Mouse (Mus musculus) embryo, embryonic 10 days (tissue): Measurements from ENCODE around the gene Mgat4a.
A peak's percentile ranks its signal among the peaks of the same experiment; 100 is the strongest.

Experiments used
- DNase-seq: peaks from one replicate; pipeline ENCODE4 v3.0.0-alpha.2; 2015; ENCODE audit warnings: low spot score

Mgat4a gene

DNA sequence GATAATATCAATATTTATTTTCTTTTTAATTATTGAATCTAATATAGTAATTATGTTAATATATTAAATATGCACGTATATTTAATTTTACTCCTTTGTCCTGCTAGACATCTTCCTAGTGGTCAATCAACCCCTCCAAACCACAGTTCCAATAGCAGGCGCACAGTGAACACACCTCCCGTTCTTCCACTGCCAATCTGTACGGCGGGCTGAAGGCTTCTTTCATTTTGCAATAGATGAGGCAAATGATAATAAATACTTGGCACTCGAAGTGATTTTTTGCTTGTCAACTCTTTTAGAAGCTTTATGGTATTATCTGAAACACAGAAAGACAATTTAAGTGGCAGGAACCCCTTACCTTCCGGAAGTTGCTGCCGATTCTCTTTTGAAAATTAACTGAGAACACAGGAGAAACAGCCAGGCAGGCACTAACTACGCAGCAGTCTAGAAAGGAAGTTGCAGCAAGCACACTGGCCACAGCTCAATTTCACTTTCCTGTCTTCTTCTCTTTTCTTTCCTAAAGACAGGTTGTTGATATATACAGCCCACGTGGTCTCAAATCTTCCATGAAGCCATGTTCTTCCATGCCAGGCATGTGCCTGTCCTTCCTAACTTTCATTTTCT, 45.0 kb downstream of the Mgat4a start:
- DNase-seq = no peak

DNA sequence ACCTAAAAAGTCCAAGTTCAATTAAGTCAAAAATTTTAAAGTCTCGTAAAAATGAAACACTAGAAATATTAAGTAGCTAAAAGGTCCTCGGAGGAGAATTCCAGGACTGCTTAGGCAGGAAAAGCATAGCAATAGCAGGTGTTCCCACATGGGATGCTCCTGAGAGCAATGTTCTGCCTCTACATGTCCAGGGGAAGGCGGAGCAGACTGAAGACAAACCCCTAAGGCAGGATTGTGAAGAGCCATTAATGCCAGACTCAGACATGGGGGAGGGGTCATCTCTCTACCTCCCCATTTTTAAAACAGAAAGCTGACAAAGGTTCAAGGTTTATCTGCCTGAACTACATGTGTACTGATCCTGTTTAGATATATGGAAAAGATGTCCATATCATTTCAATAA, 45.7 kb downstream of the Mgat4a start:
- peak; percentile 18 for DNase-seq

DNA sequence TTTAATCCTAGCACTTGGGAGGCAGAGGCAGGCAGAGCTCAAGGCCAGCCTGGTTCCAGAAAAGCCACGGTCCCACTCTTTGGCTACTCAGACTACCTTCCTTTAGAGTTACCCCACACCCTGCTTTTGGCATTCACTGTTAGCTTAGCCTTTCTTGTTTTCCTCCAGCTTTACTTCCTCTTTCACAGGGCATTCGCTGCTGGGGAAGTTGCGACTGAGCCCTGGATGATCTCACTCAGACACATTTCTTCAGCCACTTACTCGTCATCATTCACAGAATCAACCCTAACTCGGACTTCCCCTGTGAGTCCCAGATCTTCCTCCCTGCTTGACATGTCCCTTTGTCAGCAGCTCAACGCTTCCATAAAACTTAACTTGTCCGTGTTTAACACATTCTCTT, 49.1 kb downstream of the Mgat4a start:
- no peak for DNase-seq

DNA sequence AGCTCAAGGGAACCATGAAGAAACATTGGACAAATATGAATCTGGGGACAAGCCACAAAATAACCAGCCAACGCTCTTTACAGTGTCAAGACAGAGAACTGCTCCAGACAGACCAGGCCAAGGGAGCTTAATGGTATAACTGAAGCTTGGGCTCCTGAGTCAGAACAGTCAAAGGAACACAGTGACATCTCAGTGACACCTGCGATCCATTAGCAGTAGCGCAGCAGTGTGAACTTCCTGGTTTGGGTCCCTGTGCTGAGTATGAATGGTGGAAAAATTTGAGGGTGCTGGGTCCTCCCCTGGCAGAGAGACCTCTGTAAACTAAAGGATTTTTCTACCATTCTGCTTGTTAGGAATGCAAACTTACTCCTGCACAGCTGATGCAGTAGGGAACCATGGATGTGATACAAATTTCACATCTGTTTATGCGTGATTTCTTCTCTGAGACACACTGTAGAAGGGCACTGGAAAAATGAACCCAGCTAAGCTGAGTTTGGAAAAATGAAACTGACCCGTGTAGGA, 50.1 kb downstream of the Mgat4a start:
- no peak for DNase-seq

DNA sequence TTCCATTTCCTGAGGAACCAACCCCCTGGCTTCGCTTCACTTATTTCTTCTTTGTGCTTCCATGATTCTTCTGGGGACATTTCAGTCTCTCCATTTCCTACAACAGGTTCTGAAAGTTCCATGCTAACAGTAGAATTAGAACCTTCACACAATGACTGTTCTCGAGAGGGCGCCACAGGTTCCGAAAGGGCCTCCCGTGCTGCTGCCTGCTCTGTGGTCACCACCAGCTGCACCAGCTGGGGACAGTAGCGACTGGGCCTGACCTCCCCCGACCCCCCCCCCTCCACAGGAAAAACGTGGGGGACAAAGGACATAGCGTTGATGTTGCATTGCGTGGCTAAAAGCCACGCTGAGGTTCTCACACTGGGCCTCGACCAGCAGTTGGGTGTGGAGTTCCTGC, 52.3 kb downstream of the Mgat4a start:
- DNase-seq = no peak

DNA sequence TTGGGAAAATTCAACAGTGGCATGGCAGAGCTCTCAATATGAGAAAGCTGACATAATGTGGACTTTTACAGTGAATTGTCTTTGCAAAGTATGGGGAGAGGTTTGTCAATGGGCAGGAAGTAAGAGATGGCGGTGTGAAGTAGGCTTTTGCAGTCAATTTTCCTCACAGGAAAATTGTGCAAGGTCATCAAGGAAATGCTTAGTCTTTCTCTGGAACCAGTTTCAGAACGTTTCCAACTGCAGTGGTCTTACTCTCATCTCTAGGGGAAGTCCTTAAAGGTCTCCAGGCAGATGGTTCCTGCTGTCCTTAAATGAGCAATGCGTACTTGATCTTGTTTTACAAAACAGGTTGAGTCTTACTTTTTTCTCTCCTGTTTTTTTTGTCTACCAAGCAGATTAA, 53.8 kb downstream of the Mgat4a start:
- no peak for DNase-seq

DNA sequence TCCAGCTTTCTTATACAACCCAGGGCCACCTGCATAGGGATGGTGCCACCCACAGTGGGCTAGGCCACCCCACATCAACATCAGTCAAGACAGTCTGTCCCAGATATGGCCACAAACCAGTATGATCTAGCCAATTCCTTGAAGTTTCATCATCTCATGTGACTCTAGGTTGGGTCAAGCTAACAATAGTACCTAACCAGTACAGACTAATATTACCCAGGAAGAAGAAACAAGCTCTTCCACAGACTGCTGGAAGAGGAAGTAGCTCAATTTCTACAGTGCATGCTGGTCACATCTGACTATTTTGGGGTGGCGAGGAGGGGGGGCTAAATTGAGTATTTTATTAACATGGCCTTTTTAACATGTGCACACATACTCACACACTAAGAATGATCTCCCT, 54.4 kb downstream of the Mgat4a start:
- no peak for DNase-seq

DNA sequence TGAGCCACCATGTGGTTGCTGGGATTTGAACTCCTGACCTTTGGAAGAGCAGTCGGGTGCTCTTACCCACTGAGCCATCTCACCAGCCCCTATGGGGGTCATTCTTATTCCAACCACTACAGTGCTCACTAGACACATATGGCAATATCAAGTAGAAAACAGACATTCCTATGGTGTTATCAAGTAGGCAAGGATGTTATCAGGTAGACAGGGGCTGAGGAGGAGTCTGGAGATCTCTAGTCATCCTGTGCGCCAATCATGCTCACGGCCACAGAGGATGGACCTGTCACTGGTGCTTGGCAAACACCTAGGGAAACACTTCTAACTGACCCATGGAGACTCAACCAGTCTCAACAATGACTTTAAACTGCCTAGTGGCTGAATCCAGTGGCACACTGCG, 56.2 kb downstream of the Mgat4a start:
- no peak for DNase-seq

DNA sequence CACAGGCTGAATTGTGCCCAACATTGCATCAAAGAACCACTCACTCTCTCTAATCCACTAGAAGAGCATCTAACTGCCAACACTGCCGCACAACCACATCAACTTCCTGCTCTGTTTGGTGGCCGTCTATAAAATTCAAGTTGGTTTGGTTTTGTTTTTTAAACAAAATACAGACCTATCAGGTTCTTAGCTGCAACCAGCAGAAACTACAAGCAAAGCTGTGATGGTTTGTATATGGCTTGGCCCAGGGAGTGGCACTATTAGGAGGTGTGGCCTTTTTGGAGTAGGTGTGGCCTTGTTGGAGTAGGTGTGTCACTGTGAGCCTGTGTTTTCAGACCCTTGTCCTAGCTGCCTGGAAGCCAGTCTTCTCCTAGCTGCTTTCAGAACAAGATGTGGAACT, 59.5 kb downstream of the Mgat4a start:
- DNase-seq = no peak

DNA sequence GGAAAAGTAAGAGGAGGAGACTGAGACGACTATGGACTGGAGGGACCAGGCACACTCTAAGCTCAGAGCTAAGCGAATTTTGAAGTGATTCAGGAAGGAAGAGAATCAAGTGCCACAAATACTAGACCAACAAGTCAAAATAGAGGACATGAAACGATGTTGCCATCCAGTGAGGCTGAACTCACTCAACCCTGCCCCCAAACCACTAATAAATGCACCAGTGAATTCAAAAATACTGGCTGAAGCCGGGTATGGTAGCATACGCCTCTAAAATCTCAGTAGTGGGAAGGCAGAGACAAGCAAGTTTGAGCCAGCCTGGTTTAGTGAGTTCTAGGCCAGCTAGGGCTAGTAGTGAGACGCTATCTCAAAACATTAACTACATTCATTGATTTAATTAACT, 60.1 kb downstream of the Mgat4a start:
- no peak for DNase-seq

DNA sequence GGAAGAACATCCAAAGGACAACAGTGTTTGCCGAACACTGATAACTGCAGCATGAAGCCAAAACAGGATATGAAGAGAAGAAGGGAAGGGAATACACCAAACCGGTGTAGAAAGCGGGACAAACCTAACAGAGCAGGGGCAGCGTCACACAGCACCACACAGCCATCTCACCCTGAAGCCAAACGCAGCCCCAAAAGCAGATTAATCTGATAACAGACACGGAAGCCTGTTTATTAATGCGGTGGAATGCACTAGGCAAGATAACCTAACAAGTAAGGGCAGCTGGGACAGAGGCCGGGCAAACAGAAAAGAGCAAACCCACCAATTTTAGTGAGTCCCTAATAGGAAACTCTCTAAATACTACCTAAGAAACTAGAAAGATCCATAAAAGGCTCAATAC, 61.1 kb downstream of the Mgat4a start:
- DNase-seq = no peak

DNA sequence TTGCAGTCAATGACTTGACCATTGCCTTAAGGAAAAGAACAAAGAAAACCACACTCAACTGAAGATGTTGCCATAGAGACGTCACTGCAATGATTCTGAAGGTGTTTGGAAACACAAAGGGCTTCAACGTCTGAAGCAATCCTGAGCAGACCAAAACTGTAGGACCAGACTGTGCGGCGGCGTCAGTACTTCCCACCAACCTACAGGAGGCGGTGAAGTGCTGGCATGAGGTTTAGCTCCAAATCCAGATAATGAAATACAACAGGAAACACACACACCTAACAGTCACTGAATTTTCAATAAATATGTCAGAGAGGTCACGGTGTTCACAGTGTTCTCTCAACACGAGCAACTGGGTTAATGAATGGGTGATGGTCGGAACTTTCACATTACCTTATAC, 61.7 kb downstream of the Mgat4a start:
- peak; percentile 18 for DNase-seq

DNA sequence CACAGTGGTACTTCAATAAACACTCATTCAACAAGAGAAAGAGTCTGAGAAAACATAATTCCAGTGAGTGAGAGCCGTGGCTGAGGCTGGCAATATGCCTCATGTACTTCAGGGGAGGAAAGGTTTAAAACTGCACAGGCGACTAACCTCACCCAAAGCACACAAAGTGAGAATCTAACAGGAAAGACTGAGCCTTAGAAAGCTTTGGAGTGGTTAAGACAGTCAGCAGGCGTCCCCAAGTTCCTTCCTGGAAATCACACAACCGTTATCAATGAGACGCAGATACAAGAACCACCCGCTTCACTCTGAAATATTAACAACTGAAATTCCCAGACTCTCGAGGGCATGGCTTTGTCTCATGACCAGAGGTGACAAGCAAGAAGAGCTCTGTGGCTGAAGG, 62.4 kb downstream of the Mgat4a start:
- DNase-seq = no peak

DNA sequence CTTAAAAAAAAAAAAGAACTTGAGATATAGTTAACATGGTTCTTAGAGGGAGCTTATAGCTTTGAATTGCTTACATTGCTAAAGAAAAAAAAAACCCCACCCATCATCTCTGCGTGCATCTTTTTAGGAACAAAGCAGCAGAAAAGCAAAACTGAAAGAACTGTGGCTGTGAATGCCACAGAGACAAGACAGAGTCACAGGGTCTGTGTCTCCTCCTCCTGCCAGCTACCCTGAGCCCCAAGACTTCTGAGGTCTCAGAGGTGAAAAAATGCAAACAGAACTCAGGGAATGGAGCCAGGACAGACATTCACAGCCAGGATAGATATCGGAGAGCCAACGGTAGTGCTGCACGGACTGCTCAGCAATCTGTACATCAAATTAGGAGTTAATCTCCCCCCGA, 62.9 kb downstream of the Mgat4a start:
- DNase-seq = no peak

DNA sequence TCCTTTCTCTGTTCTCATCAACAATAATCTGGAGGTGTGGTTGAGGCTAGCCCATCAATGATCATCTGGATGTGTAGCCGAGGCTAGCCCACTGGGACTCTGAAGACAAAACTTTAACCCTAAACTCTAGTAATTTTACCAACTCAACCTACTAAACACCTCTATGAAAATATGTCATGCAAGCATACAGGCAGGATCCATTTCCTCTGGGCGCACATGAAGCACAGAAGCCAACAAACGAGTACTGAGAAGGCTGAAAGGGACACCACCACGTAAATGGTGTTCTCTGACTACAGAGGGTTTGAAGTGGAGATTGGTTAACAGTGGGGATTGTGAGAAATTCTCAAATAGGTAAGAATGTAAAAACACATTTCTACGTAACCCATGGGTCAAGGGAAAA, 63.6 kb downstream of the Mgat4a start:
- DNase-seq = no peak

DNA sequence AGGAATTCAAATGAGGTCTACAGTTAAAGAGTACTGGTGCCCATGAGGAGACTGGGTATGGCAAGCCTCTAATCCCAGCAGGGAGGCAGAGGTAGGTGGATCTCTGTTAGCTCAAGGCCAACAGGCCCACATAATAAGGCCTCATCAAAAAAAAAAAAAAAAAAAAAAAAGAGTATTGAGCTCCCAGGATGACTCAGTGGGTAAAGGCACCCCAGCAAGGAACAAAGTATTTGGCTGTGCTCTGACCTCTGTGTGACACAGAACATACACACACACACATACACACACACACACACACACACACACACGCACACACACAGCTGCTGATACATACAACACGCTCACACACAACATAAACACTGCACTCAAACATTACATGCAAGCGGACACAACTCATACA, 65.5 kb downstream of the Mgat4a start:
- DNase-seq = no peak

DNA sequence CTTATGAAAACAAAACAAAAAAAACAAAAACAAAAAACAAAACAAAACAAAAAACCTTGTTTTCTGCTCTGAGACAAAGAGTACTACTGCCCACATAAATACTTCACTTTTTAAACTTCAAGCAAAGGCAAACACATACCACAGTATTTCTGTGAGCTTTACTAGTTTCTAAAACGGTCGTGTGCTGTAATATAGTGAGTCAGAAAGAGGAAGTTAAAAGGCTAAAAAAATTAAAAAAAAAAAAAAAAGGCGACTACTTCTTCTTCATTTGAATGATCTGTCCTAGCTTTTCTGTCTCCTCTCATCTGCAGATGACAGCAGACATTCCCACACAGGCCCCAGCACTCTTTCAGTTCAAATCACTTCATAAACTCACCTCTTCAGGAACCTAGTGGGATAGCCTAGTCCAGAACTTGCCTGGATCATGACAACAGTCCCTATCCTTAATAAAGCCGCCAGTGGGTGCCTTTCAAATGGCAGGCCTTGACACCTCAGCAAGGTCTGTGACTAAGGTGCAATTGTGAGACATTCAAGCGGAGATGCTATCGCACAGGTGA, 66.1 kb downstream of the Mgat4a start:
- DNase-seq = no peak

DNA sequence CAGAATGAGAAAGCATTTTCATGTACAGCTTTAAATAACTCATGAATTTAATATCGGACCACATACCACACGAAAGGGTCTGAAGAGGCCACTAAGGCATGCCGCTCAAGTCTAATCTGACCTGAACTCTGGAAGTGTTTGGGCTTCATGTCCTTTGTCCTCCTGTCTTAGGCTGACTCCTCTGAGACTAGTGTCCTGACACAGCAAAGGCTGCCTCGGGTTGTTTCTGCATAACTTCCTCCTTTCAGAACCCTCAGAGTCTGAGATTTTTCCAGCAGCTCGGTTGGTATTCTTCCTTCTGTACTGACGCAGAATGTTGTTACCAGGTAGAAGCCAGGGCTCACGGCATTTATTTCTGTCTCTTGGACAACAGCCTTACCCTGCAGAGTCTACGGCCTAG, 66.8 kb downstream of the Mgat4a start:
- no peak for DNase-seq

DNA sequence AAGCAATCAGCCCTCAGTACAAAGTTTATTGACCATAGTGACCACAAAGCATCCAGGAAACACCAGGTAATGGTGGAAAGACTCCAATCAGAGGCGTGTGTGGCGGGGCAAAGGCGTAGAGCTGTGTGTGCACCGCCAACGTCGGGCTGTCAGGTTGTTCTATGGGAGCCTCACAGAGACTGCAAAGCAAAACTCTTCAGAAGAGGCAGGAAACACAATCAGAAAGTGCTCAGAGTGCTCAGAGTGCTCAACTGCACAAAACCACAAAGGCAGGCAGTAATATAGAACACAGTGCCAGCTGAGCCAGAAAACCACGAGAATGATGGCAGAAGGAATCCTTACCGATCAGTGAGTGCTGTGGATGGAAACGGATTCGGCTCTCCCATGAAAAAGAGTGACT, 67.6 kb downstream of the Mgat4a start:
- DNase-seq = no peak

DNA sequence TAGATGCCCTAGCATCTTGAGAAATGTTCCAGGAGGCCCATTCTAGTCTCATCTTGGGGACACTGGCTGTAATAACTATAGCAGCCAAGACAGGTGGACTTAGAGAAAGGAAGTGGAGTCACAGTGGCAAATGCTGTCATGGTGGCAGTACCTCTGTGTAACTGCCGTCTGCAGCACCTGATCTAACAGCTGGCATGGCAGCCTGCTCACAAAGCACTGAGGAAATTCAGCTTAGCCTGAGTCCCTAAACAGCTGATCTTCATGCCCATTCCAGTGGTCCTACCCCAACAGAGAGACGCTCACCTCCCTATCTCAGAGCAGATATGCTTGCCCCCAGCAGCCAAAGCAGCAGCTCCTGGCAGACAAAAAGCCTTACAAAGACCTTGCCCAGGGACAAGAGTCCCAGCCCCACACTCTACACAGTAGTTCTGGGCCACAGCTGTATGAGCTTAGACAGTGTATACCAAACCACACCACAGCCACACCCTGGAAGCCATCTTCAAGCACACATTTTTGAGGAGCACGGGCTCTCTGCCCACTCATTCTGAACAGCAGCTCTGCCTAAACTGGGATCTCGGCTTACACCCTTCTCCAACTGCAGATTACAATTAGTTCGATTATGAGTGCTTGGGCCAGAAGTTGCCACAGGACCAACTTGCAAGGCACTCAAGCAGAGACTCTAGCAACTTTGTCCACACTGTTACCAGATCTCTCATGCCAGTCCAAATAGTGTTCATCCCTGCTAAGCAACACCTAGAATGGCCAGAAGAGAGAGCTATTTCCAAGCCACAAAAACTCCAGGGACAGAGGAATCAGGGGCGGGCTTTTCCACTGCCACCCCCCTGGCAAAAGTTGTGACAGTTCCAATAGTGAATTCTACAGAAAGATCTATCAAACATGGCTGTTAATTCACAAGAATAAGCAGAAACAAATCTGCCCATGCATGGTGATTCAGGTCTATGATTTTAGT, 69.4 kb downstream of the Mgat4a start:
- DNase-seq = no peak

DNA sequence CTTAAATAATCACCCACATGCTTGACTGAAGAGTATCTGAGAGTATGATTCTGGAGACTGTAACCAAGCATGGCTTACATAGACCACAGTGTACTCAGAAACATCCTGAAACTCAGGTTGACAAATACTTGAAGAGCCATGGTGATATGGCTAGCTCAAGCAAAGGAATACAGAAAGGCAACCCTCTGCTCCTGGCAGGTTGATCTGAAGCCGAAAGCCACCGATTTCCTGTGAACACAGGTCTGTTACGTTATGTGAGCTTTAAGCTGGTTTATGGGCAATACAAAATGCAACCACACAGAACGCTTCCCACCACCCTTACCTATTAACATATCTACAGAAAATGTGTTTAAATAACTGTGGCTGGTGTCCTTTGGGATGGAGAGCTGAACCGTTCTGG, 71.8 kb downstream of the Mgat4a start:
- no peak for DNase-seq

DNA sequence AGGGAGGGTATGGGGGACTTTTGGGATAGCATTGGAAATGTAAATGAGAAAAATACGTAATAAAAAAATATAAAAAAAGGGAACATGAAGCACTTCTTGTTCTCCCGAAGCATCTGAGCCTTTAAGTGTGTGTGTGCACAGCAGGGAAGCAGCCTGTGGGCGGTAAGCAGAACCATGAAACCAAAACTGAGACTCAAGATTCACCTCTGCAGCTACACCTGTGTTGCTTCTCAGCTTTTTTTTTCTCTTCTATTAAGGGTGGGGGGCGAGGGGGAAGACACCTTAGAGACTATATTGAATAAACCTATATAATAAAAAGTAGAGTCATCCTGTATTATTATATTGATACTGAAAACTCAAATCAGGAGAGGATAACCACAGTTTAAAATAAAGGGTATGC, 73.0 kb downstream of the Mgat4a start:
- no peak for DNase-seq

DNA sequence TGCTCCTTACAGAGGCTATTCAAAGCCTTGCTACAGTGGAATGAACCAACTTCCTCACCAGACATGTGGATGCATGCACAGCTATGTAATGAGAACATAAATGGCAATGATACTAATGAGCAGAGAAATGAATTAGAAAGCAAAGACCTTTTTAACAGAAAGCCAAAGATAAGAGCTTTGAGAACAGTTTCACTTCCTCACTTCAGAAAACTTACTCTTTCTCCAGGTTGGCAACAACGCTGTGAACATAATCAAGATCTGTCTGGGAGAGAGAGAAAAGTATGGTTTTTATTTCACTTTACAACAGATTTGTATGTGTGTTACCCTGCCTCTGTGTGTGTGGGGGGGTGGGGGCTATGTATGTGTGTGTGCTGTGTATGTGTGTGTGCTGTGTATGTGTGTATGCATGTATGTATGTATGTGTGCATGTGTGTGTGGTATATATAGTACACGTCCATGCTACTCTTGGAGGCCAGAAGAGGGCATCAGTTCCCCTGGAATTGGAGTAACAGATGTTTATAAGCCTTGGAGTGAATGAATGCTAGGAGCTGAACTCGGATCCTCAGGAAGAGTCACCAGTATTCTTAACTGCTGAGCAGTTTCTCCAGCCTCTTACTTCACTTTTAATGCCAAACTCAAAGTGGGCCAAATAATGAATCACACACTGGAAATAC, 74.4 kb downstream of the Mgat4a start:
- no peak for DNase-seq
